Mouse (Mus musculus) limb, embryonic 11.5 days (tissue): ENCODE data around the gene Polk. TPM values are rescaled to one million over a fixed set of nuclear protein-coding genes. Genes with fewer than 3 reads are reported as not detected.

ENCODE experiments used
- ATAC-seq: fragments of 200-750 bp; cut with Nextera tagmentation; 2 replicates; pipeline ENCODE4 v1.8.0; 2017; ENCODE audit warnings: low read depth; ENCODE audit not compliant: insufficient number of reproducible peaks, low FRiP score, low TSS enrichment
- DNase-seq: peaks from one replicate; pipeline ENCODE4 v3.0.0-alpha.2; 2015; ENCODE audit warnings: low spot score
- H3K27ac ChIP-seq: fragments of 300-500 bp; sonication (generic); replicated peaks from 2 replicates; pipeline ENCODE4 v1.5.1; 2014; ENCODE audit warnings: low read depth, mild to moderate bottlenecking, low read length
- H3K27me3 ChIP-seq: fragments of 300-500 bp; sonication (generic); 2 replicates; pipeline ENCODE4 v1.6.1; 2014; ENCODE audit warnings: mild to moderate bottlenecking, low read length, mixed read lengths; ENCODE audit not compliant: control insufficient read depth, insufficient read depth
- H3K36me3 ChIP-seq: fragments of 300-500 bp; sonication (generic); 2 replicates; pipeline ENCODE4 v1.6.1; 2014; ENCODE audit warnings: mild to moderate bottlenecking, low read length, moderate library complexity, mixed read lengths; ENCODE audit not compliant: control insufficient read depth, insufficient read depth
- H3K4me1 ChIP-seq: fragments of 300-500 bp; sonication (generic); 2 replicates; pipeline ENCODE4 v1.6.1; 2014; ENCODE audit warnings: low read length, mixed read lengths; ENCODE audit not compliant: control insufficient read depth, insufficient read depth
- H3K4me2 ChIP-seq: fragments of 300-500 bp; sonication (generic); 2 replicates; pipeline ENCODE4 v1.6.1; 2014; ENCODE audit warnings: low read depth, mild to moderate bottlenecking, moderate library complexity; ENCODE audit not compliant: severe bottlenecking
- H3K4me3 ChIP-seq: fragments of 300-500 bp; sonication (generic); 2 replicates; pipeline ENCODE4 v1.5.1; 2014; ENCODE audit warnings: low read depth, low read length
- H3K9ac ChIP-seq: fragments of 300-500 bp; sonication (generic); 2 replicates; pipeline ENCODE4 v1.6.1; 2014; ENCODE audit warnings: mild to moderate bottlenecking, low read length
- H3K9me3 ChIP-seq: fragments of 300-500 bp; sonication (generic); 2 replicates; pipeline ENCODE4 v1.6.1; 2016; ENCODE audit warnings: low read length; ENCODE audit not compliant: control insufficient read depth
- WGBS: fragments of 180-500 bp; shearing (Covaris S2); extraction: QIAGEN DNeasy Blood & Tissue Kit; methylation state at CpG from one replicate; pipeline ENCODE4 v1.1.7; 2014; 5-methylcytosine and 5-hydroxymethylcytosine counted together
- polyA plus RNA-seq: library from polyadenylated mRNA; unstranded; fragments of >200 nt; fragmentation: Nextera tagmentation; extraction: Ambion mirVana; gene quantifications from 2 replicates; pipeline ENCODE4 v1.2.1, GENCODE M21; 2014

Gene Polk
- 8.9 and 11.3 TPM in 2 replicates for polyA plus RNA-seq

- H3K36me3 ChIP-seq = no peaks in the 10 kb centered on the region
- under 1% methylated on average over 43 of the region's 50 CpGs for WGBS
- peak within 1 kb of the TSS; percentile 91 for H3K9ac ChIP-seq
- H3K4me1 ChIP-seq = 0 out of 2 replicates have a peak, but pooled peaks cover 3% of the 10 kb centered on the region
- peak within 1 kb of the TSS; percentile 95 for H3K4me3 ChIP-seq
- no peaks in the 10 kb centered on the region for H3K9me3 ChIP-seq
- ATAC-seq (peak; percentile 99), DNase-seq (peak; percentile 98)
- H3K27me3 ChIP-seq = no peaks in the 10 kb centered on the region
- peak within 1 kb of the TSS; percentile 86 for H3K4me2 ChIP-seq
- peak within 1 kb of the TSS; percentile 53 for H3K27ac ChIP-seq
Measured at GRCm38 (mm10) chr13:96542081-96542889, at the start of gene Polk, which contains the start of gene Col4a3bp. TSS of gene Polk (minus strand) at chr13:96542579. TSS of gene Col4a3bp (plus strand) at chr13:96542618.

GRCm38 (mm10) chr13:96588642-96589041 is 46.3 kb upstream of the Polk start:
- Histone ChIP-seq H3K27ac (no peak overlapping the region), H3K4me1 (no peaks in the 10 kb centered on the region), H3K4me3 (no peak overlapping the region), H3K9ac (no peak overlapping the region), H3K4me2 (no peak overlapping the region), H3K36me3 (no peaks in the 10 kb centered on the region), H3K27me3 (no peaks in the 10 kb centered on the region), H3K9me3 (no peaks in the 10 kb centered on the region)
- WGBS = 92% methylated on average over 1 of the region's 1 CpGs
- DNase-seq (no peak), ATAC-seq (no peak)

GRCm38 (mm10) chr13:96586540-96586939 is 44.2 kb upstream of the Polk start:
- Histone ChIP-seq H3K9ac (no peak overlapping the region), H3K27me3 (no peaks in the 10 kb centered on the region), H3K4me2 (no peak overlapping the region), H3K4me1 (no peaks in the 10 kb centered on the region), H3K4me3 (no peak overlapping the region), H3K36me3 (no peaks in the 10 kb centered on the region), H3K9me3 (no peaks in the 10 kb centered on the region), H3K27ac (no peak overlapping the region)
- ATAC-seq (no peak), DNase-seq (no peak)
- WGBS = 98% methylated on average over 5 of the region's 5 CpGs

- WGBS = 99% methylated on average over 2 of the region's 2 CpGs
- Histone ChIP-seq H3K9me3 (no peaks in the 10 kb centered on the region), H3K4me1 (no peaks in the 10 kb centered on the region), H3K27ac (no peak overlapping the region), H3K9ac (no peak overlapping the region), H3K27me3 (no peaks in the 10 kb centered on the region), H3K36me3 (no peaks in the 10 kb centered on the region), H3K4me3 (no peak overlapping the region), H3K4me2 (no peak overlapping the region)
- no peak for DNase-seq
- ATAC-seq = no peak
Measured at GRCm38 (mm10) chr13:96584201-96584600, 41.8 kb upstream of the Polk start.

- WGBS = 84% methylated on average over 1 of the region's 1 CpGs
- Histone ChIP-seq H3K4me2 (no peak overlapping the region), H3K4me1 (no peaks in the 10 kb centered on the region), H3K27me3 (no peaks in the 10 kb centered on the region), H3K9ac (no peak overlapping the region), H3K27ac (no peak overlapping the region), H3K36me3 (no peaks in the 10 kb centered on the region), H3K4me3 (no peak overlapping the region), H3K9me3 (no peaks in the 10 kb centered on the region)
- DNase-seq = no peak
- no peak for ATAC-seq
Measured at GRCm38 (mm10) chr13:96579979-96580378, 37.6 kb upstream of the Polk start.

GRCm38 (mm10) chr13:96579104-96579503 is 36.7 kb upstream of the Polk start:
- H3K27me3 ChIP-seq = no peaks in the 10 kb centered on the region
- no peaks in the 10 kb centered on the region for H3K36me3 ChIP-seq
- 88% methylated on average over 2 of the region's 2 CpGs for WGBS
- no peak overlapping the region for H3K27ac ChIP-seq
- H3K9ac ChIP-seq = no peak overlapping the region
- no peak overlapping the region for H3K4me3 ChIP-seq
- no peak for ATAC-seq
- no peaks in the 10 kb centered on the region for H3K9me3 ChIP-seq
- H3K4me2 ChIP-seq = no peak overlapping the region
- no peak for DNase-seq
- H3K4me1 ChIP-seq = no peaks in the 10 kb centered on the region

- no peaks in the 10 kb centered on the region for H3K36me3 ChIP-seq
- no peak overlapping the region for H3K27ac ChIP-seq
- WGBS = 89% methylated on average over 2 of the region's 2 CpGs
- H3K9ac ChIP-seq = no peak overlapping the region
- H3K4me1 ChIP-seq = no peaks in the 10 kb centered on the region
- H3K9me3 ChIP-seq = no peaks in the 10 kb centered on the region
- H3K27me3 ChIP-seq = no peaks in the 10 kb centered on the region
- ATAC-seq (no peak), DNase-seq (no peak)
- no peak overlapping the region for H3K4me2 ChIP-seq
- no peak overlapping the region for H3K4me3 ChIP-seq
Measured at GRCm38 (mm10) chr13:96574170-96574569, 31.8 kb upstream of the Polk start.

- Histone ChIP-seq H3K36me3 (0 out of 2 replicates have a peak, but pooled peaks cover 2% of the 10 kb centered on the region), H3K27ac (no peak overlapping the region), H3K9ac (no peak overlapping the region), H3K4me3 (no peak overlapping the region), H3K9me3 (no peaks in the 10 kb centered on the region), H3K27me3 (no peaks in the 10 kb centered on the region), H3K4me2 (no peak overlapping the region), H3K4me1 (no peaks in the 10 kb centered on the region)
- ATAC-seq (no peak), DNase-seq (no peak)
- WGBS = 66% methylated on average over 6 of the region's 6 CpGs
Measured at GRCm38 (mm10) chr13:96571016-96571361, 28.6 kb upstream of the Polk start.
